Mouse (Mus musculus) forebrain, embryonic 10.5 days (tissue): ENCODE results near the gene Zfp599. TPM values are rescaled to one million over a fixed set of nuclear protein-coding genes. Genes with fewer than 3 reads are reported as not detected.
"Not testable (repeated sequence)": the region's sequence is repeated elsewhere in the genome, so short reads cannot be mapped to it uniquely, and the experiment has no call there.

Source experiments
- DNase-seq: peaks from one replicate; pipeline ENCODE4 v3.0.0-alpha.2; 2017; ENCODE audit warnings: low spot score; ENCODE audit errors: extremely low spot score
- H3K27ac ChIP-seq: fragments of 300-500 bp; sonication (generic); 2 replicates; pipeline ENCODE4 v1.5.1; 2016; ENCODE audit warnings: mild to moderate bottlenecking
- H3K27me3 ChIP-seq: fragments of 300-500 bp; sonication (generic); 2 replicates; pipeline ENCODE4 v1.6.1; 2016; ENCODE audit warnings: mild to moderate bottlenecking; ENCODE audit not compliant: poor library complexity, severe bottlenecking
- H3K36me3 ChIP-seq: fragments of 300-500 bp; sonication (generic); replicated peaks from 2 replicates; pipeline ENCODE4 v1.6.1; 2016; ENCODE audit warnings: mild to moderate bottlenecking, moderate library complexity
- H3K4me1 ChIP-seq: fragments of 300-500 bp; sonication (generic); 2 replicates; pipeline ENCODE4 v1.6.1; 2016
- H3K4me3 ChIP-seq: fragments of 300-500 bp; sonication (generic); 2 replicates; pipeline ENCODE4 v1.5.1; 2016; ENCODE audit warnings: mild to moderate bottlenecking, moderate library complexity
- H3K9me3 ChIP-seq: fragments of 300-500 bp; sonication (generic); 2 replicates; pipeline ENCODE4 v1.6.1; 2016; ENCODE audit warnings: mild to moderate bottlenecking, moderate library complexity
- WGBS: fragments of 180-500 bp; shearing (Covaris S2); methylation state at CpG from one replicate; pipeline ENCODE4 v1.1.7; 2016; 5-methylcytosine and 5-hydroxymethylcytosine counted together
- polyA plus RNA-seq: library from polyadenylated mRNA; unstranded; fragments of >200 nt; fragmentation: Nextera tagmentation; extraction: Ambion mirVana; gene quantifications from 2 replicates; pipeline ENCODE4 v1.2.1, GENCODE M21; 2016

The Zfp599 gene
- polyA plus RNA-seq, 1 experiment from 2014 or later = 9.3 TPM

GRCm38 (mm10) chr9:22240001-22240400 is 19.7 kb downstream of the Zfp599 start:
- Histone ChIP-seq H3K9me3 (peaks cover 22% of the 10 kb centered on the region), H3K4me1 (no peaks in the 10 kb centered on the region), H3K4me3 (no peak overlapping the region), H3K27ac (no peak overlapping the region), H3K36me3 (peaks cover 98% of the 10 kb centered on the region), H3K27me3 (no peaks in the 10 kb centered on the region)
- DNase-seq = no peak
- 94% methylated on average over 4 of the region's 4 CpGs for WGBS

GRCm38 (mm10) chr9:22230556-22230955 is 29.1 kb downstream of the Zfp599 start:
- DNase-seq = no peak
- H3K27ac ChIP-seq = no peak overlapping the region
- peaks cover 6% of the 10 kb centered on the region for H3K4me1 ChIP-seq
- peaks cover 13% of the 10 kb centered on the region for H3K36me3 ChIP-seq
- no peaks in the 10 kb centered on the region for H3K27me3 ChIP-seq
- H3K9me3 ChIP-seq = peaks cover 12% of the 10 kb centered on the region; the same call in 1 of the 2 replicates
- no peak overlapping the region for H3K4me3 ChIP-seq

- WGBS = 93% methylated on average over 3 of the region's 3 CpGs
- Histone ChIP-seq H3K27ac (no peak overlapping the region), H3K27me3 (no peaks in the 10 kb centered on the region), H3K4me1 (peaks cover 6% of the 10 kb centered on the region), H3K9me3 (peaks cover 7% of the 10 kb centered on the region; the same call in 1 of the 2 replicates), H3K4me3 (no peak overlapping the region), H3K36me3 (peaks cover 8% of the 10 kb centered on the region)
- no peak for DNase-seq
These were observed 29.6 kb downstream of the Zfp599 start for GRCm38 (mm10) chr9:22230061-22230460.

GRCm38 (mm10) chr9:22229386-22230026 is 30.2 kb downstream of the Zfp599 start:
- Histone ChIP-seq H3K27ac (no peak overlapping the region), H3K36me3 (peaks cover 4% of the 10 kb centered on the region), H3K4me3 (no peak overlapping the region), H3K4me1 (peaks cover 6% of the 10 kb centered on the region), H3K9me3 (peaks cover 5% of the 10 kb centered on the region; the same call in 1 of the 2 replicates), H3K27me3 (no peaks in the 10 kb centered on the region)
- DNase-seq = no peak
- WGBS = 94% methylated on average over 6 of the region's 7 CpGs

GRCm38 (mm10) chr9:22226846-22227245 is 32.8 kb downstream of the Zfp599 start:
- WGBS = 95% methylated on average over 15 of the region's 15 CpGs
- Histone ChIP-seq H3K4me3 (no peak overlapping the region), H3K9me3 (peaks cover 5% of the 10 kb centered on the region; the same call in 1 of the 2 replicates), H3K4me1 (peaks cover 6% of the 10 kb centered on the region), H3K36me3 (peaks cover 4% of the 10 kb centered on the region), H3K27ac (no peak overlapping the region), H3K27me3 (no peaks in the 10 kb centered on the region)
- no peak for DNase-seq

GRCm38 (mm10) chr9:22226389-22226673 is 33.4 kb downstream of the Zfp599 start:
- DNase-seq, H3K27me3 ChIP-seq, H3K36me3 ChIP-seq, H3K4me1 ChIP-seq, H3K27ac ChIP-seq, H3K9me3 ChIP-seq: not testable (repeated sequence)
- H3K4me3 ChIP-seq = peak overlapping the region; percentile 82
- WGBS = 69% methylated on average over 7 of the region's 7 CpGs

GRCm38 (mm10) chr9:22225581-22226388 is 33.9 kb downstream of the Zfp599 start, which contains the start of gene Zfp809:
TSS of gene Zfp809 (plus strand) at chr9:22225714.
- peaks cover 4% of the 10 kb centered on the region for H3K36me3 ChIP-seq
- peaks cover 6% of the 10 kb centered on the region for H3K4me1 ChIP-seq
- peaks cover 5% of the 10 kb centered on the region; the same call in 1 of the 2 replicates for H3K9me3 ChIP-seq
- WGBS = 2% methylated on average over 35 of the region's 35 CpGs
- no peaks in the 10 kb centered on the region for H3K27me3 ChIP-seq
- peak within 1 kb of the TSS; percentile 82 for H3K4me3 ChIP-seq
- H3K27ac ChIP-seq = peak within 1 kb of the TSS; percentile 96
- DNase-seq = peak; percentile 94

- no peak for DNase-seq
- H3K4me1 ChIP-seq = peaks cover 6% of the 10 kb centered on the region
- peaks cover 4% of the 10 kb centered on the region for H3K36me3 ChIP-seq
- H3K27ac ChIP-seq = peak overlapping the region; percentile 96
- peak overlapping the region; percentile 82 for H3K4me3 ChIP-seq
- no peaks in the 10 kb centered on the region for H3K27me3 ChIP-seq
- H3K9me3 ChIP-seq = peaks cover 5% of the 10 kb centered on the region; the same call in 1 of the 2 replicates
- WGBS = 25% methylated on average over 17 of the region's 17 CpGs
These were observed 34.9 kb downstream of the Zfp599 start for GRCm38 (mm10) chr9:22224536-22225503.

GRCm38 (mm10) chr9:22224066-22224465 is 35.6 kb downstream of the Zfp599 start:
- H3K36me3 ChIP-seq = peaks cover 4% of the 10 kb centered on the region
- H3K4me1 ChIP-seq = peaks cover 6% of the 10 kb centered on the region
- WGBS = 91% methylated on average over 4 of the region's 4 CpGs
- DNase-seq = no peak
- no peak overlapping the region for H3K4me3 ChIP-seq
- no peak overlapping the region for H3K27ac ChIP-seq
- H3K27me3 ChIP-seq = no peaks in the 10 kb centered on the region
- peaks cover 5% of the 10 kb centered on the region; the same call in 1 of the 2 replicates for H3K9me3 ChIP-seq

- Histone ChIP-seq H3K4me1 (no peaks in the 10 kb centered on the region), H3K9me3 (no peaks in the 10 kb centered on the region), H3K27me3 (no peaks in the 10 kb centered on the region), H3K4me3 (no peak overlapping the region), H3K36me3 (no peaks in the 10 kb centered on the region), H3K27ac (no peak overlapping the region)
- 66% methylated on average over 7 of the region's 8 CpGs for WGBS
- DNase-seq = no peak
These were observed 41.7 kb downstream of the Zfp599 start for GRCm38 (mm10) chr9:22217858-22218493.

- Histone ChIP-seq H3K4me1 (no peaks in the 10 kb centered on the region), H3K9me3 (no peaks in the 10 kb centered on the region), H3K27ac (no peak overlapping the region), H3K36me3 (no peaks in the 10 kb centered on the region), H3K27me3 (no peaks in the 10 kb centered on the region), H3K4me3 (no peak overlapping the region)
- no peak for DNase-seq
- WGBS = 56% methylated on average over 3 of the region's 3 CpGs
These were observed 43.0 kb downstream of the Zfp599 start for GRCm38 (mm10) chr9:22216705-22217104.

- WGBS = 91% methylated on average over 2 of the region's 2 CpGs
- Histone ChIP-seq H3K27ac (no peak overlapping the region), H3K9me3 (no peaks in the 10 kb centered on the region), H3K4me1 (no peaks in the 10 kb centered on the region), H3K36me3 (no peaks in the 10 kb centered on the region), H3K4me3 (no peak overlapping the region), H3K27me3 (no peaks in the 10 kb centered on the region)
- DNase-seq = no peak
These were observed 45.1 kb downstream of the Zfp599 start for GRCm38 (mm10) chr9:22214549-22214948.
